Mouse (Mus musculus) layer of hippocampus, adult 9-10 months (tissue): Measurements from ENCODE around the gene Rps21.

Experiments used
- DNase-seq: peaks from one replicate; pipeline ENCODE4 v3.0.0; 2022; ENCODE audit warnings: low spot score

Rps21 gene

GRCm38 (mm10) chr2:180291566-180291965, 34.4 kb downstream of the Rps21 start:
- DNase-seq = no peak

- no peak for DNase-seq
Observed at GRCm38 (mm10) chr2:180292026-180292425, 34.8 kb downstream of the Rps21 start.

- DNase-seq = no peak
Observed at GRCm38 (mm10) chr2:180292906-180293305, 35.7 kb downstream of the Rps21 start.

- no peak for DNase-seq
Observed at GRCm38 (mm10) chr2:180300252-180300651, 43.1 kb downstream of the Rps21 start.

- DNase-seq = no peak
Observed at GRCm38 (mm10) chr2:180300771-180301170, 43.6 kb downstream of the Rps21 start.

GRCm38 (mm10) chr2:180302201-180302600, 45.0 kb downstream of the Rps21 start:
- DNase-seq = no peak

GRCm38 (mm10) chr2:180303468-180303867, 46.3 kb downstream of the Rps21 start:
- no peak for DNase-seq

- DNase-seq = no peak
Observed at GRCm38 (mm10) chr2:180304554-180304953, 47.4 kb downstream of the Rps21 start.

- no peak for DNase-seq
Observed at GRCm38 (mm10) chr2:180305490-180305889, 48.3 kb downstream of the Rps21 start.

GRCm38 (mm10) chr2:180306009-180306408, 48.8 kb downstream of the Rps21 start:
- DNase-seq = no peak

- no peak for DNase-seq
Observed at GRCm38 (mm10) chr2:180306423-180307168, 49.4 kb downstream of the Rps21 start.

GRCm38 (mm10) chr2:180307680-180308079, 50.5 kb downstream of the Rps21 start:
- DNase-seq = no peak
